Mouse (Mus musculus) yolk sac, embryonic 10.5 days (tissue): ENCODE measurements at regions not wholly inside any gene's neighbourhood (a gene's known extent, or its start where the extent isn't known, plus 50 kb on each side); places are given as distances from the start of the nearest gene placed in this dataset.

Experiments used
- DNase-seq: peaks from one replicate; pipeline ENCODE4 v3.0.0-alpha.2; 2017; ENCODE audit warnings: low spot score

GRCm38 (mm10) chr12:105898580-105899293, 111.3 kb upstream of the Vrk1 start:
- DNase-seq = no peak

- no peak for DNase-seq
Measured at GRCm38 (mm10) chr12:105899294-105899909, 110.6 kb upstream of the Vrk1 start.

- DNase-seq = no peak
Measured at GRCm38 (mm10) chr12:105900479-105900878, 109.5 kb upstream of the Vrk1 start.

GRCm38 (mm10) chr12:105903072-105903471, 107.0 kb upstream of the Vrk1 start:
- DNase-seq = no peak

- no peak for DNase-seq
Measured at GRCm38 (mm10) chr12:105906584-105906983, 103.4 kb upstream of the Vrk1 start.

- no peak for DNase-seq
Measured at GRCm38 (mm10) chr12:105907851-105908620, 102.0 kb upstream of the Vrk1 start.

- DNase-seq = no peak
Measured at GRCm38 (mm10) chr12:105911556-105911955, 98.5 kb upstream of the Vrk1 start.

GRCm38 (mm10) chr12:105917388-105917963, 92.6 kb upstream of the Vrk1 start:
- DNase-seq = no peak

GRCm38 (mm10) chr12:105918775-105919174, 91.3 kb upstream of the Vrk1 start:
- no peak for DNase-seq

GRCm38 (mm10) chr12:105927210-105927609, 82.8 kb upstream of the Vrk1 start:
- no peak for DNase-seq

- DNase-seq = no peak
Measured at GRCm38 (mm10) chr12:105929456-105929921, 80.5 kb upstream of the Vrk1 start.

- DNase-seq = peak; percentile 7
Measured at GRCm38 (mm10) chr12:105935441-105935880, 74.6 kb upstream of the Vrk1 start.

- no peak for DNase-seq
Measured at GRCm38 (mm10) chr12:105936812-105937530, 73.1 kb upstream of the Vrk1 start.

- DNase-seq = no peak
Measured at GRCm38 (mm10) chr12:105942136-105943076, 67.6 kb upstream of the Vrk1 start.

GRCm38 (mm10) chr12:105943077-105943433, 67.0 kb upstream of the Vrk1 start:
- no peak for DNase-seq

GRCm38 (mm10) chr12:105947332-105947731, 62.7 kb upstream of the Vrk1 start:
- no peak for DNase-seq

- no peak for DNase-seq
Measured at GRCm38 (mm10) chr12:105948322-105948721, 61.7 kb upstream of the Vrk1 start.

GRCm38 (mm10) chr12:105955764-105956290, 54.2 kb upstream of the Vrk1 start:
- no peak for DNase-seq

GRCm38 (mm10) chr12:105959756-105960155, 50.3 kb upstream of the Vrk1 start:
- no peak for DNase-seq
